Mouse (Mus musculus): ENCODE results near the gene Eif2ak3.

The Eif2ak3 gene

GRCm38 (mm10) chr6:70903689-70904088 is 59.4 kb downstream of the Eif2ak3 start:
- DNase-seq (ENCODE audit: low read depth, low spot score) = no peak

DNA sequence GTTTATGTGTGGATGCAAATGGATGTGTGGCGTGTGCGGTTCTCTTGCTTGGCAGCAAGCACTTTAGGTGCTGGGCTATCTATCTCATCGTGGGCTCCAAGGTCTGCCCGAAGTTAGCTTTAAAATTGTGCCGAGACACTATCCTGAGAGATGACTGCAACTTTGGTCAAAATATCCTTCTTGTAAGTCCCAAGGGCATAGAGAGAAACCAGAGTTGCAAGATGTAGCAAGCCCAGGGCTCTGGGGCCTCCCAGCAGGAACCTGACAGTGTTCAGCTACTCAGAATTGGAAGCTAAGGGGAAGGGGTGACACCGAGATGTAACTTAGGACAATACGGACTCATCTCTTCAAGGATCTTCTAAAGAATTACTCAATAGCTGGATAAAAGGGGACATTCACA is 65.3 kb downstream of the Eif2ak3 start:
- no peak for DNase-seq (ENCODE audit: low read depth, low spot score)

GRCm38 (mm10) chr6:70910285-70910684 is 66.0 kb downstream of the Eif2ak3 start:
- no peak for DNase-seq (ENCODE audit: low read depth, low spot score)

- DNase-seq (ENCODE audit: low read depth, low spot score) = no peak
Measured at GRCm38 (mm10) chr6:70911668-70912395, 67.5 kb downstream of the Eif2ak3 start.

- DNase-seq (ENCODE audit: low read depth, low spot score) = no peak
Measured at GRCm38 (mm10) chr6:70912396-70912765, 68.1 kb downstream of the Eif2ak3 start.

GRCm38 (mm10) chr6:70918827-70919226 is 74.5 kb downstream of the Eif2ak3 start, which contains the start of gene Tex37:
Gene Tex37 (minus strand): TSS chr6:70918927.
- no peak for DNase-seq (ENCODE audit: low read depth, low spot score)

DNA sequence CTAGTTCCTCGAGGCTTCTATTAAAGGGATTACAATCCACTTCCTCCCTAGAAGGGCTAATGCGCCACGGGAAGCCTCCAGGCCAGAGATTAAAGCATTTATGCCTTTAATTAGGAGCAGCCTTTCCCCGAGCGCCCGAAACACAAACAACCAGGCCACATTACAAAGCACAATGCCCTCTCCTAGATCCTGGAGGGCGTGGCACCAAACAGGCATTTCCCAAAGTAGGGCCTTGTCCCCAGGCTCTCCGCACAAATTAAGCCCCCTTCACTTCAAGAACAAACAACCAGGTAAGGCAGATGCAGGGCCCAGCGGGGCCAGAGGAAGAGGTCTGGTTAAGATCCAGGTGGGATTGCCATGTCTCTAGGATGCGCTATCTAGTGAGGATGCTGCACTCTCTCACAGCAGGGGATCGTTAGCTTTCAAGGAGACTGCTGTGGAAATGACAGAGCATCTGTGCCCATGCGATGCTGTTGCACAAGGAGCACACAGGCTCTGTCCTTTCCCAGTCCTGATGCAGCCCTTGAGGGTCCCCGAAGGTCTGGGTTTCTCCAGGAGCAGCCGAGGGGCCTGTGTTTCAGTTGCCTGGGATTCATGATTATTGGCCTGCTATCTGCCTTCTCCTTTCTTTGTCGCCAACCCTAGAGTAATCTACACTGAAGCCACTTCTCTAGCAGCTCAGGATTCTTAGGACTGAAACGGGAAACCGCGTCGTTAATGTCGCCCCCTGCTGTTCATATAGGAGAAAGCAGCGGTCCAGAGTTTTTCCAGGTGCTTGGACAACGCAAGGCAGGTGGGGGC is 77.2 kb downstream of the Eif2ak3 start:
- no peak for DNase-seq (ENCODE audit: low read depth, low spot score)

GRCm38 (mm10) chr6:70931801-70932200 is 87.5 kb downstream of the Eif2ak3 start:
- DNase-seq (ENCODE audit: low read depth, low spot score) = no peak

DNA sequence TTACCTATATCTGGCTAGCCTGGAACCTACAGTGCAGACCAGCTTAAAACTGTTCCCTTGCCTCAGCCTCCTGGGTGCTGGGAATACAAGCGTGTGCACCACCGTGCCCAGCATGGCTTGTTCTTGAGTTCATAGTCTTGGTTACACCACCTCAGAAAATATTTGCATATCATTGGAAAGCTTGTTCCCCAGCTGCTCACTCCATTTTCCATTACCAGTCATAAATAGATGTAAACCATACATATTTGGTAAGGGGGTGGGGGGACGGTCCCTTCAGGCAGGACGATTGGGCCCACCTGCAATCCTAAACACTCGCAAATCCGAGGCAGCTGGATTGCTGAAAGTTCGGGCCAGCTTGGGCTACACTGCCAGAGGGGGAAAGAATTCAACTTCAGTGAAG is 109.0 kb downstream of the Eif2ak3 start:
- no peak for DNase-seq (ENCODE audit: low read depth, low spot score)

GRCm38 (mm10) chr6:70954040-70954439 is 109.7 kb downstream of the Eif2ak3 start:
- DNase-seq (ENCODE audit: low read depth, low spot score) = no peak
